Mouse (Mus musculus) CH12.LX (cell line): ENCODE measurements around the gene Ogt.

Experiments
- BHLHE40 ChIP-seq: IDR thresholded peaks from 2 replicates; pipeline ENCODE4 v1.6.1; 2011; ENCODE audit warnings: mild to moderate bottlenecking, low read depth, low read length, improper control_type of control experiment
- CTCF ChIP-seq, 2 experiments: IDR thresholded peaks in 1 of 2; conservative IDR thresholded peaks in 1 of 2; 2 replicates each; pipeline ENCODE4 v1.5.1; 2011 to 2012; ENCODE audit warnings: low read depth in 2 of 2, low read length in 2 of 2, improper control_type of control experiment in 1 of 2, inconsistent platforms in 1 of 2, mild to moderate bottlenecking in 1 of 2, moderate library complexity in 1 of 2
- EP300 ChIP-seq: IDR thresholded peaks from 2 replicates; pipeline ENCODE4 v1.6.1; 2011; ENCODE audit warnings: low read length, improper control_type of control experiment
- ETS1 ChIP-seq: conservative IDR thresholded peaks from 2 replicates; pipeline ENCODE4 v1.6.1; 2012; ENCODE audit warnings: low read depth, mild to moderate bottlenecking, inconsistent platforms, low read length, improper control_type of control experiment, moderate library complexity
- HCFC1 ChIP-seq: IDR thresholded peaks from 2 replicates; pipeline ENCODE4 v1.6.1; 2012; ENCODE audit warnings: low read depth, mild to moderate bottlenecking, inconsistent platforms, low read length, improper control_type of control experiment
- MAZ ChIP-seq: IDR thresholded peaks from 2 replicates; pipeline ENCODE4 v1.6.1; 2012; ENCODE audit warnings: low read depth, mild to moderate bottlenecking, inconsistent platforms, low read length, improper control_type of control experiment, moderate library complexity
- POLR2A ChIP-seq: IDR thresholded peaks from 2 replicates; pipeline ENCODE4 v1.6.1; 2011; ENCODE audit warnings: low read depth, mild to moderate bottlenecking, improper control_type of control experiment, low read length
- USF1 ChIP-seq: IDR thresholded peaks from 2 replicates; pipeline ENCODE4 v1.6.1; 2014; ENCODE audit warnings: low read depth, mild to moderate bottlenecking, inconsistent platforms, low read length, improper control_type of control experiment
- USF2 ChIP-seq: conservative IDR thresholded peaks from 2 replicates; pipeline ENCODE4 v1.6.1; 2011; ENCODE audit warnings: low read depth, low read length, improper control_type of control experiment
- ZC3H11A ChIP-seq: IDR thresholded peaks from 2 replicates; pipeline ENCODE4 v1.6.1; 2012; ENCODE audit warnings: low read depth, mild to moderate bottlenecking, inconsistent platforms, low read length, improper control_type of control experiment

GRCm38 (mm10) chrX:101640194-101641160 is 617 bp downstream of the Ogt start:
- no peak for TF ChIP-seq CTCF (conservative IDR thresholded peaks at IDR 0.05 in 1 of 2, IDR thresholded peaks at IDR 0.05 in 1 of 2; ENCODE audit: low read depth in 2 of 2, low read length in 2 of 2)
- no peak for TF ChIP-seq BHLHE40
- no peak for TF ChIP-seq HCFC1
- no peak for TF ChIP-seq MAZ
- no peak for TF ChIP-seq POLR2A
- TF ChIP-seq ETS1, result no peak
- no peak for TF ChIP-seq USF1
- TF ChIP-seq USF2, result no peak
- no peak for TF ChIP-seq EP300
- TF ChIP-seq ZC3H11A, result no peak
